Mouse (Mus musculus) embryonic facial prominence, embryonic 11.5 days (tissue): ENCODE measurements around the gene Aggf1. TPM values are rescaled to one million over a fixed set of nuclear protein-coding genes. Genes with fewer than 3 reads are reported as not detected.

Source experiments
- ATAC-seq: fragments of 200-750 bp; cut with Nextera tagmentation; replicated peaks from 2 replicates; pipeline ENCODE4 v1.8.0; 2017; ENCODE audit warnings: low read depth; ENCODE audit not compliant: insufficient number of reproducible peaks, low FRiP score, low TSS enrichment
- DNase-seq: peaks from one replicate; pipeline ENCODE4 v3.0.0-alpha.2; 2015; ENCODE audit warnings: low spot score
- H3K27ac ChIP-seq: fragments of 300-500 bp; sonication (generic); replicated peaks from 2 replicates; pipeline ENCODE4 v1.5.1; 2014; ENCODE audit warnings: mild to moderate bottlenecking, low read depth, low read length, control low read depth
- H3K27me3 ChIP-seq: fragments of 300-500 bp; sonication (generic); 2 replicates; pipeline ENCODE4 v1.6.1; 2014; ENCODE audit warnings: mild to moderate bottlenecking, low read length, moderate library complexity, mixed read lengths; ENCODE audit not compliant: control insufficient read depth, insufficient read depth
- H3K36me3 ChIP-seq: fragments of 300-500 bp; sonication (generic); replicated peaks from 2 replicates; pipeline ENCODE4 v1.6.1; 2014; ENCODE audit warnings: low read depth, mild to moderate bottlenecking, low read length, moderate library complexity, mixed read lengths; ENCODE audit not compliant: control insufficient read depth, insufficient read depth
- H3K4me1 ChIP-seq: fragments of 300-500 bp; sonication (generic); 2 replicates; pipeline ENCODE4 v1.6.1; 2014; ENCODE audit warnings: low read length, mixed read lengths; ENCODE audit not compliant: control insufficient read depth, insufficient read depth
- H3K4me2 ChIP-seq: fragments of 300-500 bp; sonication (generic); 2 replicates; pipeline ENCODE4 v1.6.1; 2014; ENCODE audit warnings: low read depth, mild to moderate bottlenecking, control low read depth, low read length, moderate library complexity
- H3K4me3 ChIP-seq: fragments of 300-500 bp; sonication (generic); 2 replicates; pipeline ENCODE4 v1.5.1; 2014; ENCODE audit warnings: low read depth, low read length, control low read depth
- H3K9ac ChIP-seq: fragments of 300-500 bp; sonication (generic); replicated peaks from 2 replicates; pipeline ENCODE4 v1.6.1; 2014; ENCODE audit warnings: mild to moderate bottlenecking, control low read depth, low read length
- H3K9me3 ChIP-seq: fragments of 300-500 bp; sonication (generic); replicated peaks from 2 replicates; pipeline ENCODE4 v1.6.1; 2016; ENCODE audit warnings: mild to moderate bottlenecking, low read length, inconsistent platforms, mixed read lengths; ENCODE audit not compliant: control insufficient read depth
- WGBS: fragments of 180-500 bp; shearing (Covaris S2); extraction: QIAGEN DNeasy Blood & Tissue Kit; methylation state at CpG from one replicate; pipeline ENCODE4 v1.1.7; 2014; 5-methylcytosine and 5-hydroxymethylcytosine counted together
- polyA plus RNA-seq: library from polyadenylated mRNA; unstranded; fragments of >200 nt; fragmentation: Nextera tagmentation; extraction: Ambion mirVana; gene quantifications from 2 replicates; pipeline ENCODE4 v1.2.1, GENCODE M21; 2014

Aggf1 gene
- polyA plus RNA-seq: 48.0 and 48.5 TPM in 2 replicates

DNA sequence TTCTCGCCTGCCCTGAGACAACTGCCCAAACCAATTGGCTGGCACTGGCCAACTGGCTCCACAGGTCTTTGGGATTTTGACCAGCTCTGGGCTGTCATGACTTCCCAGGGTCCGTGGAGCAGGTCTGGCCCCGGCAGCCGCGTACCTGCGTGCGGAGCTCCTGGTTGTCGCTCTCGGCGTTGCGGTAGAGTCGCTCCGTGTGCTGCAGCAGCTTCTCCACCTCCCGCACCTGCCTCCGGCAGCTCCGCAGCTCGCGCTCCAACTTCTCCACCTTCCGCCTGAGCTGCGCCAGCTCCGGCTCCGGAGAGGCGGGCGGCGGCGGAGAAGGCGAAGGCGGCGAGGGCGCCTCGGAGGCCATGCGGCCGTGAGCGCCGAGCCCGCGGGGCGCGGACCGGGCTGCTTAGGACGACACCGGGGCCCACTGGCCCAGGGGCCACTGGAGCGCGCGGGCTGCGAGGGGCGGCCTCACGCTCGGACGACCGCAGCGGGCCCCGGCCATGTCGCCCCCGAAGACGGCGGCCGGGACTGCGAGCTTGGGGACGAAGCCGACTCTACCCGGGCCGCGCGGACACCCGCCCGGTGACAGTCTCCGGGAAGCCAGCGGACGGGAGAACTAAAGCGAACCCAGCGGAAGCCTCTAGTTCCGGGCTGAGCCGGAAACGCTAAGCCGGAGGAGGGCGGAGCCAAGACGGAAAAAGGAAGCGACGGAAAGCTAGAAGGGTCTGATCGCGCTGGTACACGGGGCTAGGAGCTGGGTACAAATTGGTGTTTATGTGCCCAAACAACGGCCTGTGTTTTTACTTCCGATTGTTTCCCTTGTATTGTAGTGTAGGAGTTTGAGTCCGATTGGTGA is at the start of gene Aggf1:
Gene Aggf1 (minus strand): TSS at position 652 of the 853 bp plus-strand sequence.
- Histone ChIP-seq H3K9me3 (no peaks in the 10 kb centered on the region), H3K27me3 (no peaks in the 10 kb centered on the region), H3K36me3 (no peaks in the 10 kb centered on the region), H3K4me3 (peak within 1 kb of the TSS; percentile 99), H3K4me1 (no peaks in the 10 kb centered on the region), H3K9ac (peak within 1 kb of the TSS; percentile 94), H3K27ac (no peak within 1 kb of the TSS), H3K4me2 (peak within 1 kb of the TSS; percentile 87)
- DNase-seq: peak; percentile 96
- ATAC-seq: peak; percentile 96
- WGBS: under 1% methylated on average over 86 of the region's 86 CpGs

DNA sequence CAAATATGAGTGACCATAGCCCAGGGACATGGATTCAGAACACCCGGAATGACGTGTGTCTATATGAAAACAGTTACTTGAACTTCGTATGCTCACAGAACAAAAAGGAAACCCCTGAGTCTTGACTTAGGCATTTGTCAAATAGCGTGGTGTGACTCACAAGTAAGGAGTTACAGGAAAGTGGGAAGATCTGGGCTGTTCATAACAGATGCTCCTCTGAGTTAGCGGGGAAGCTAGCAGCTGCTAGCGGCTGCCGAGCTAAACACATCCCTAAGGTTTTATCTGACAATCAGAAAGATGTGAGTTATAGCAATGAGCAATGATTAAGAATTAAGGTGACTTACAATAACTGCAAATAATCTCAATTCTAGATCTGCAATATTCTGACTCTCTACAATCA is 49.8 kb upstream of the Aggf1 start:
- Histone ChIP-seq H3K27ac (no peak overlapping the region), H3K4me2 (no peak overlapping the region), H3K4me3 (no peak overlapping the region), H3K9ac (no peak overlapping the region), H3K36me3 (no peaks in the 10 kb centered on the region), H3K9me3 (no peaks in the 10 kb centered on the region), H3K27me3 (no peaks in the 10 kb centered on the region), H3K4me1 (no peaks in the 10 kb centered on the region)
- no peak for DNase-seq
- WGBS: 76% methylated on average over 7 of the region's 7 CpGs
- no peak for ATAC-seq

DNA sequence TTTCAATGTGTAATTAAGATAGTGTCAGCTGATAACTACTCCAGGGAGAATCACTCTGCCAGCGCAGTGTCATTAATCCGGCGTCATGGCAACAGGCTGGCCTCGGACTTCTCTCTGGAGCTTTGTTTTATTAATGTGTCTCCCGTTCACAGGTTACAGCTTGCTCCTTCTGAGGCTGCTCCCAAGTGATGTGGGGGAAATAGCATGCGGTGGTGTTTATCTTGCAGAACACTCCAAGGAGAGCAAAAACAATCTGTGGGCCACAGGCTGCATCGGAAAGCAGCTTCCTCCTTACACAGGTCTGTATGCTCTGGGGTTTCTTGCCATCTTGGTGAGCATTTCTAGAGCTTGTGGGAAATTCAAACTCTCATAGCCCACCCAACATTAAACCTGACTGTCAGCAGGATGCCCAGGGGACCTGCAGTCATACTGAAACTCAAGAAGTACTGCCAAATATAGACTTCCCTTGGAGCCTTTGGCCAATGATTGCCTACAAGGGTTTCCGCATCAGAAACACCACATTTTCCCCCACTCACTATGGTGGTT is 44.1 kb upstream of the Aggf1 start:
- Histone ChIP-seq H3K36me3 (no peaks in the 10 kb centered on the region), H3K4me3 (no peak overlapping the region), H3K27ac (no peak overlapping the region), H3K9ac (no peak overlapping the region), H3K9me3 (no peaks in the 10 kb centered on the region), H3K4me2 (no peak overlapping the region), H3K4me1 (peaks cover 2% of the 10 kb centered on the region; the same call in 1 of the 2 replicates), H3K27me3 (no peaks in the 10 kb centered on the region)
- DNase-seq (peak; percentile 31), ATAC-seq (peak; percentile 65; the same call in 1 of the 2 replicates)
- WGBS: 37% methylated on average over 8 of the region's 8 CpGs

DNA sequence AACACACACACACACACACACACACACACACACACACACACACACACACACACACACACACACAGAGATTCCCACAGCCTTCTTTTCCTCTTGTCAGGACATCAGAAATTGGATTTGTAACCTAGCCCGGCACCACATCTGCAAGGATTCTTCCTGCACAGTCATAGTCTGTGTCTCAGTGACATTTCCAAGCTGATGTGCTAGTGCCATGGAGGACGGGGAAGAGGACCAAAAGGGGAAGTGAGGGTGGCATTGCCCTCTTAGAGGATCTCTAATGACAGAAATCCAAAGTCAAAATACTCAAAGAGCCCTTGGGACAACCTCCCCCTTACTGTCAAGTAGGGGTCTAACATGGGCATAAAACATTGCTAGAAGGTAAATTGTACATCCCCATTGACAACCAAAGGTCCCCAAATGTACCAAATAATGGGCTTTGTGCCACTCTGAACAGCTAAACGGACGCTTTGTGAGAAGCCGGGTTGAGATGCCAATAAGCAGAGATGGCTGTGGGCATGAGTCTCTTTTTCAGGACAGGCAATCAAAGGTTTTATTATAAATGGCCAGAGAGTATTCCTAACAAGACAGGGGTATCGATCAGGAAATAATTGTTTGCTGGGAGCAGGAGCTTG is 43.5 kb upstream of the Aggf1 start:
- Histone ChIP-seq H3K27me3 (no peaks in the 10 kb centered on the region), H3K4me2 (no peak overlapping the region), H3K27ac (no peak overlapping the region), H3K4me3 (no peak overlapping the region), H3K9me3 (no peaks in the 10 kb centered on the region), H3K4me1 (peaks cover 2% of the 10 kb centered on the region; the same call in 1 of the 2 replicates), H3K36me3 (no peaks in the 10 kb centered on the region), H3K9ac (no peak overlapping the region)
- ATAC-seq: no peak
- 60% methylated on average over 6 of the region's 6 CpGs for WGBS
- DNase-seq: no peak

DNA sequence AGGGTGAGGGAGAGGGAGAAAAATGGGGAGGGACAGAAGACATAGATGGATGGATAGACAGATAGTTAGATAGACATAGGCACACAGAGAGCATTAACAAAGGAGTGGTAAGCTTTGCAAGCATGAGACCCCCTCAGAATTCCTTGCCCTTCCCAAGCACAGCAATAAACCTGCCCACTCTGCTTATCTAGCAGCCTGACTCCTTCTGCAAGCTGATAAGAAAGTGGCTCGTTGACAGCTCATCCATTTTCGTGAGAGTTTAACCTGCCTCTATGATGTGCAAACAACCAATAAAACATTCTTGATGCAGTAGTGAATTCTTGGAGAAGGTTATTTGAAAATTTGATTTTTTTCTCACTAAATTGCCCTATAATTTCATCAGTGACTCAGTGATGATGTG is 37.1 kb upstream of the Aggf1 start:
- no peak for DNase-seq
- Histone ChIP-seq H3K4me1 (no peaks in the 10 kb centered on the region), H3K27ac (no peak overlapping the region), H3K9ac (no peak overlapping the region), H3K9me3 (no peaks in the 10 kb centered on the region), H3K4me3 (no peak overlapping the region), H3K36me3 (no peaks in the 10 kb centered on the region), H3K27me3 (no peaks in the 10 kb centered on the region), H3K4me2 (no peak overlapping the region)
- ATAC-seq: no peak
- whole genome bisulfite sequencing: 69% methylated on average over 2 of the region's 2 CpGs

DNA sequence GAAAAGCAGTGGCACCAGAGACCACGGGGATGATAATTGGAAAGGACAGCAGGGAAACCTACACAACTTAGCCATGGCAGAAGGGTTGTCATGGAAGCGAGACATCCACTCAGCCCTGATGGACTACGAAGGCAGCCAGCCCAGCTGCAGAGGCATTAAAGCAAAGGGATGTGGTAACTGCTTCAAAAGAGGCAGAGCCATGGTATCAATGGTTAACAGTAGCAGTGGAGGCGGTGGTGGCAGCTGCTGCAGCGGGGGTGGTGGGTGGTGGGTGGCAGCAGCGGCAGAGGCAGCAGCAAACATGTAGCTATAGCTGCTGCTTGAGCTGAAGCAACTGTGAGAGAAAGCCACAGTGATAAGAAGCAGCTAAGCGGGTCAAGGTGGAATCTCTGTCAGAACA is 18.1 kb upstream of the Aggf1 start:
- Histone ChIP-seq H3K36me3 (no peaks in the 10 kb centered on the region), H3K9me3 (no peaks in the 10 kb centered on the region), H3K4me1 (no peaks in the 10 kb centered on the region), H3K9ac (no peak overlapping the region), H3K27ac (no peak overlapping the region), H3K27me3 (no peaks in the 10 kb centered on the region), H3K4me2 (no peak overlapping the region), H3K4me3 (no peak overlapping the region)
- ATAC-seq: no peak
- WGBS: 83% methylated on average over 7 of the region's 7 CpGs
- no peak for DNase-seq

DNA sequence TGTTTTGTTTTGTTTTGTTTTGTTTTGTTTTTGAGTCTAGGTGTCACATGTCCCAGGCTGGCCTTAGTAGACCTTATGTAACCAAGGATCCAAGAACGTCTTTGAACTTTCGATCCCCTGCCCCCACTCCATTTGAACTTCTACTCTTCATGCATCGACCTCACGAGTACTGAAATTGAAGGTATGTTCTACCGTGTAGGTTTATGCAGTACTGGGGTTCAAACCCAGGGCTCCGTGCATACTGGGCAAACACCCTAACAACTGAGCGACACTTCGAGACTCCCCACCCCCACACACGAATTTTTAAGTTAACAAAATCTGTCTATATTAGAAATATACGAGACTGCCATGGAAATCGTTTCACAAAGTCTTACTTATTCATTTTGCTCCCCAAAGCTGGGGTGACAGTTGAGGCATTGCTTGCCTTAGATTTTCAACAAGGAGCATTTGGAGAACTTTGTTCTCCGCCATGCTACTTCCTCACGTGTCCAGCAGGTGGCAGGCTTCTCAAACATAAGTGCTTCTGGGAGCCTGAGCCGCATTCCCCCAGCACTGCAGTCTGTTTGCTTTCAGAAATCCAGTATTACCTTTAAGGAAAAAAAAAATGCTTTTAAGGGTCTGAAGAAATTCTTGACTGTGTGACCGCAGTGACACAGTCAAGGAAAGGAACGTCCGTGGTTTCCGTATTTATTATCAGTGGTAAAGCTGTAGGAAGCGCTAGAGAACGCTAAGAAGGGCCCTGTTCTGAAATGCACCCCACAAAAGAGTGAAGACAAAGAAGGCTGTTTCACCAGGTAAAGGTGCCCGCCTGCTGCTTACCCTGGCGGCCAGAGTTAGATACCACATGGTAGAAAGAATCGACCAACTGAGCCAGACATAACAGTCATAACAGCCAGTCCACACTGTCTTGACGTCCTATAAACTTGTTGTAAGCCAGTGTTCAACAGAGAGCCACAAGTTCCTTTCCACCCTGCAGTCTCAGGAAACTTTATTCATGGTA is 15.0 kb upstream of the Aggf1 start:
- DNase-seq: peak; percentile 93
- Histone ChIP-seq H3K9me3 (no peaks in the 10 kb centered on the region), H3K9ac (0 out of 2 replicates have a peak overlapping the region, but pooled peaks have one; percentile 10), H3K36me3 (no peaks in the 10 kb centered on the region), H3K27me3 (no peaks in the 10 kb centered on the region), H3K4me2 (no peak overlapping the region), H3K4me1 (no peaks in the 10 kb centered on the region), H3K27ac (no peak overlapping the region), H3K4me3 (no peak overlapping the region)
- WGBS: 33% methylated on average over 24 of the region's 24 CpGs
- 0 out of 2 replicates have a peak, but pooled peaks have one; percentile 27 for ATAC-seq
